Mouse (Mus musculus) forebrain, embryonic 14.5 days (tissue): Measurements from ENCODE around the gene Bnipl. TPM values are rescaled to one million over a fixed set of nuclear protein-coding genes. Genes with fewer than 3 reads are reported as not detected.
"Not testable (repeated sequence)": the region's sequence is repeated elsewhere in the genome, so short reads cannot be mapped to it uniquely, and the experiment has no call there.

Experiments used
- ATAC-seq: fragments of 200-750 bp; cut with Nextera tagmentation; 2 replicates; pipeline ENCODE4 v1.8.0; 2017; ENCODE audit warnings: mild to moderate bottlenecking, moderate library complexity
- DNase-seq: peaks from one replicate; pipeline ENCODE4 v3.0.0-alpha.2; 2015; ENCODE audit warnings: low spot score
- H3K27ac ChIP-seq: fragments of 300-500 bp; sonication (generic); 2 replicates; pipeline ENCODE4 v1.5.1; 2014; ENCODE audit warnings: low read depth, mild to moderate bottlenecking, control low read depth, low read length, moderate library complexity
- H3K27me3 ChIP-seq: fragments of 300-500 bp; sonication (generic); replicated peaks from 2 replicates; pipeline ENCODE4 v1.6.1; 2014; ENCODE audit warnings: low read length, control low read depth, mixed read lengths; ENCODE audit not compliant: control insufficient read depth, insufficient read depth
- H3K36me3 ChIP-seq: fragments of 300-500 bp; sonication (generic); 2 replicates; pipeline ENCODE4 v1.6.1; 2014; ENCODE audit warnings: low read length, control low read depth; ENCODE audit not compliant: control insufficient read depth, insufficient read depth
- H3K4me1 ChIP-seq: fragments of 300-500 bp; sonication (generic); 2 replicates; pipeline ENCODE4 v1.6.1; 2014; ENCODE audit warnings: antibody characterized with exemption, low read length, control low read depth; ENCODE audit not compliant: control insufficient read depth, insufficient read depth
- H3K4me2 ChIP-seq: fragments of 300-500 bp; sonication (generic); 2 replicates; pipeline ENCODE4 v1.6.1; 2014; ENCODE audit warnings: mild to moderate bottlenecking, control low read depth, low read length
- H3K4me3 ChIP-seq: fragments of 300-500 bp; sonication (generic); 2 replicates; pipeline ENCODE4 v1.5.1; 2014; ENCODE audit warnings: low read depth, low read length, control low read depth
- H3K9ac ChIP-seq: fragments of 300-500 bp; sonication (generic); 2 replicates; pipeline ENCODE4 v1.6.1; 2014; ENCODE audit warnings: mild to moderate bottlenecking, low read length, control low read depth, moderate library complexity
- H3K9me3 ChIP-seq: fragments of 300-500 bp; sonication (generic); replicated peaks from 2 replicates; pipeline ENCODE4 v1.6.1; 2016; ENCODE audit warnings: low read length, control low read depth, mixed read lengths; ENCODE audit not compliant: control insufficient read depth
- WGBS: fragments of 180-500 bp; shearing (Covaris S2); extraction: QIAGEN DNeasy Blood & Tissue Kit; methylation state at CpG from one replicate; pipeline ENCODE4 v1.1.7; 2014; 5-methylcytosine and 5-hydroxymethylcytosine counted together
- polyA plus RNA-seq: library from polyadenylated mRNA; unstranded; fragments of >200 nt; fragmentation: Nextera tagmentation; extraction: Ambion mirVana; gene quantifications from 2 replicates; pipeline ENCODE4 v1.2.1, GENCODE M21; 2014

Bnipl gene
- polyA plus RNA-seq, 1 experiment from 2014 or later = not detected

DNA sequence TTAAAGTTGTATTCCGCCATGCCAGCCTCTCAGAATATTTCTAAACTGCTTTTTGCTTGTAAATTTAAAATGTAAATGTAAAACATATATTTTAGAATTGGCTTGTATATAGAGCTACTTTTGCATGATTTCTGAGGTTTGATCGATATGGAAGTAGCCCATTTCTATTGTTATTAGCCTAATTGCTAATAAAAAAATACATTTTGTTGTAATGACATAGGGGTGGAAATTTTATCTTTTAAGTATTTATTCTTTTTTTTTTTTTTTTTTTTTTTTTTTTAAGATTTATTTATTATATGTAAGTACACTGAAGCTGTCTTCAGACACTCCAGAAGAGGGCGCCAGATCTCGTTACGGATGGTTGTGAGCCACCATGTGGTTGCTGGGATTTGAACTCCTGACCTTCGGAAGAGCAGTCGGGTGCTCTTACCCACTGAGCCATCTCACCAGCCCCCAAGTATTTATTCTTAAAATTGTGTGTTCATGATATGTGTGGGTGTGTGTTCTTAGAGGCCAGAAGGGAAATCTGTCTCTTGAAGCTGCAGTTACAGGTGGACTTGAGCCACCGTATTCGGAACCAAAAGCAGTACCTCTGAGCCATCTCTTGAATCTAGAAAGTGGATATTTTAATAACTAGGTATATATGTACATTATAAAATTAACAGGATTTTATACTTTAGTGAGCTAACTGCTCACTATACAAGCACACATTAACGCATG lies 37.9 kb downstream of the Bnipl start:
- WGBS = 86% methylated on average over 9 of the region's 10 CpGs
- not testable (repeated sequence) for DNase-seq

DNA sequence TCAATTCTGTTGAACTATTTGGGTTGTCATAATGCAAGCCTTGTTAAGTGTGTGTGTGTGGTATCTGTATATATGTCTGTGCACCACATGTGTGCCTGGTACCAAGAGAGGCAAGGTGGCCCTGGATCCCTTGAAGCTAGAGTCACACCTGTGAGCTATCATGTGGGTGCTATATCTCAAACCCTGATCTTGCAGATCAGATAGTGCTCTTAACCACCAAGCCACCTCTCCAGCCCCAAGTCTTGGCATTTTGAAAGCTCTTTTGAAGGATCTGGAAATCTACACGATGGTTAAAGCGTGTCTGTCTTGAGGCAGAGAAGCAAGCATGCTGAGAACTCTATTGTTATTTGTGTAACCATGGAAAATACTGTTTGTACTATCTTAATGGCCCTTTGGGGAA lies 40.4 kb downstream of the Bnipl start:
- ATAC-seq = no peak

More for the DNA sequence above, 37.9 kb downstream of the Bnipl start:
- H3K4me1 ChIP-seq, ATAC-seq, H3K9me3 ChIP-seq, H3K27ac ChIP-seq, H3K4me2 ChIP-seq, H3K4me3 ChIP-seq, H3K27me3 ChIP-seq, H3K9ac ChIP-seq: not testable (repeated sequence)
- H3K36me3 ChIP-seq = peaks cover 14% of the 10 kb centered on the region

DNA sequence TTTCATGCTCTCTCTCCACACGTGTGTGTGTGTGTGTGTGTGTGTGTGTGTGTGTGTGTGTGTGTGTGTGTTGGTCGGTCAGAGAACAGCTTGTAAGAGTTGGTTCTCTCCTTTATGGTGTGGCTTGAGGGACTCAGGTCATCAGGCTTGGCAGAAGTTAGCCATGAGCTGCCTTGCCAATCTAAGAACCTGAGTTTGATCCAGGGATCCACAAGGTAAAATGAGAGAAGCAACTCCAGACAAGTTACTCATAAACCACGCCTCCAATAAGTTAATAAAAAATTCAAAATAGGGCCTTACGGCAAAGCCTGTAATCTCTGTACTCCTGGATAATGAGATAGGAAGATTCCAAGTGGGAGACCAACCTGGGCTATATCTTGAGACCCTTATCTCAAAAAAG lies 42.7 kb downstream of the Bnipl start:
- DNase-seq = no peak
- Histone ChIP-seq H3K4me2 (no peak overlapping the region), H3K9me3 (no peaks in the 10 kb centered on the region), H3K4me3 (no peak overlapping the region), H3K27ac (no peak overlapping the region), H3K27me3 (no peaks in the 10 kb centered on the region), H3K4me1 (no peaks in the 10 kb centered on the region), H3K9ac (no peak overlapping the region), H3K36me3 (peaks cover 39% of the 10 kb centered on the region)
- no peak for ATAC-seq
- 89% methylated on average over 4 of the region's 4 CpGs for WGBS

More for the DNA sequence above, 40.4 kb downstream of the Bnipl start:
- Histone ChIP-seq H3K4me3 (no peak overlapping the region), H3K9ac (no peak overlapping the region), H3K36me3 (peaks cover 25% of the 10 kb centered on the region), H3K4me2 (no peak overlapping the region), H3K27me3 (no peaks in the 10 kb centered on the region), H3K27ac (no peak overlapping the region), H3K9me3 (no peaks in the 10 kb centered on the region), H3K4me1 (no peaks in the 10 kb centered on the region)
- 81% methylated on average over 2 of the region's 2 CpGs for WGBS
- no peak for DNase-seq

DNA sequence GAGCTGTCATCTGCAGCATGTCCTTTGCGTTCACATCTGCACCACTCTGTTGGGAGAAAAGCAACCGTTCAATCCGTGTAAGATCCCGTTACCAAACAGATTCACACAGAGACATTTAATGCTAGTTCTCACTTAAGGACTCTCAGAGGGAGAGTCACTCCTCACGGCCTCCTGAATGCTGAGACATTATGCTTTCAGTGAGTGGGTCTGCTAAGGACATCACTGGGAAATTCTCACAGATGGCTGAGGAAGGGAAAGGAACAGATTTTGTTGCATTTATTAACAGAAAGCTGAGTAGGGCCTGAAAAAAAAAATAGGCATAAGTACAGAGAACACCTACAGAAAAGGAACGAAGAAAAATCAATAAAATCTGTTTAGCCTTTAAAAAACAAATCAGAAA lies 47.1 kb downstream of the Bnipl start:
- DNase-seq (no peak), ATAC-seq (no peak)
- Histone ChIP-seq H3K4me2 (no peak overlapping the region), H3K36me3 (peaks cover 74% of the 10 kb centered on the region), H3K27me3 (no peaks in the 10 kb centered on the region), H3K4me1 (no peaks in the 10 kb centered on the region), H3K27ac (no peak overlapping the region), H3K9ac (no peak overlapping the region), H3K9me3 (no peaks in the 10 kb centered on the region), H3K4me3 (no peak overlapping the region)
- 91% methylated on average over 6 of the region's 6 CpGs for WGBS

DNA sequence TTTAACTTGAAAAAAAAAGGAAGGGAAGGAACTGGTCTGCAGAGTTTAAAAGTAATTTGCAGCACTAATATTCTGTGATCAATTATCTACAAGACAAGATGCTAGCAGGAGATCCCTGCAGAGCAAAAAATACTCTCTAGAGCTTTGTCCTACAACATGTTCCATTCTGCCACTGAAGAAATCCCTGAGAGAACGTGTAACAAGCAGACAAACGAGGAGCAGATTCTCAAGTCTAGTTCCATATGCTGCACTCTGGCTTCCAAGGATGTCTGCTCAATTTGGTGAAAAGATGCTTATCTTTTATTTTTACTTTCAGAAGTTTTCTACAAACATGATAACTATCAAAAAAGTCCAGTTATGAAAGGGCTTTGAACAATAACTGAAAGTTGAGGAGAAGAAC lies 50.4 kb downstream of the Bnipl start:
- no peaks in the 10 kb centered on the region for H3K9me3 ChIP-seq
- no peak overlapping the region for H3K9ac ChIP-seq
- no peak for DNase-seq
- no peaks in the 10 kb centered on the region for H3K27me3 ChIP-seq
- no peak overlapping the region for H3K4me2 ChIP-seq
- H3K36me3 ChIP-seq = peaks cover 82% of the 10 kb centered on the region
- no peak overlapping the region for H3K4me3 ChIP-seq
- H3K27ac ChIP-seq = no peak overlapping the region
- WGBS = 63% methylated on average over 2 of the region's 2 CpGs
- ATAC-seq = no peak
- no peaks in the 10 kb centered on the region for H3K4me1 ChIP-seq

DNA sequence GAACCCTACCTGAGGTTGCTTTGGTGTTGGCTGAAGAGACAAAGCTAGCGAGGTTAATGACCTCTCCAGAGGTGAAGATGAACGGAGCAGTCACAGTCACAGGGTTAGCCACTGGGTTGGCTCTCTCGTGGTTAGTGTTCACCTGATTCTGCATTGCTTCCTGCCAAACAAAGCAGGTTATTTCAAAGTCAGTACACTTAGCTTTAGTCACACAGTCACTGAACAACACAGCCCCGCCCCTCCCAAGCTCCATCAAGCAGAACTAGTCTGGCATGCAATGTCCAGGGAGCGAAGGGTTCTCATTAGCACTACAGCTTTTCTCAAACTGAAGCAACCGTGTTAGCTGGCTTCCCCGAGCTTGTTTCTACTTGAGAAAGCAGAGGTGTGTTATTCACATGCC lies 50.9 kb downstream of the Bnipl start:
- Histone ChIP-seq H3K4me1 (no peaks in the 10 kb centered on the region), H3K9me3 (no peaks in the 10 kb centered on the region), H3K9ac (no peak overlapping the region), H3K27ac (no peak overlapping the region), H3K27me3 (no peaks in the 10 kb centered on the region), H3K4me3 (no peak overlapping the region), H3K4me2 (no peak overlapping the region), H3K36me3 (peaks cover 84% of the 10 kb centered on the region)
- 75% methylated on average over 7 of the region's 7 CpGs for WGBS
- DNase-seq = no peak
- no peak for ATAC-seq

DNA sequence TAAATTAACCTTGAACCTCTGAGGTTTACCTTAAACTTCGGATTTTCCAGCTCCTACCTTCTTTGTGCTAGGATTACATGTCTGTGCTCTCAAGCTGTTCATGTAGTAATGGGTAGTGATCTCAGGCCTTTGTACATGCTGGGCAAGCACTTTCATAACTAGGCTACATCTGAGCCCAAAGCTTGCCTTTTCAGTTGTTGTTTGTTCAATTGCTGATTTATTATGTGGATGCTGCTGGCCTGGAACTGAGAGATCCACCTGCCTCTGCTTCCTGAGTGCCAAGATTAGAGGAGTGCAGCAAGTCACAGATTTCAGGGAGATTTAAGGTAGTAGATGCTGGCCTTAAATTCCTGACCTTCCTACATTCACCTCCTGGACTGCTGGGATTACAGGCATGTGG lies 51.9 kb downstream of the Bnipl start:
- H3K27me3 ChIP-seq = no peaks in the 10 kb centered on the region
- H3K4me2 ChIP-seq = no peak overlapping the region
- H3K27ac ChIP-seq = no peak overlapping the region
- H3K4me3 ChIP-seq = no peak overlapping the region
- no peak for DNase-seq
- no peak overlapping the region for H3K9ac ChIP-seq
- no peaks in the 10 kb centered on the region for H3K4me1 ChIP-seq
- WGBS = 87% methylated on average over 1 of the region's 1 CpGs
- no peak for ATAC-seq
- H3K9me3 ChIP-seq = no peaks in the 10 kb centered on the region
- peaks cover 85% of the 10 kb centered on the region for H3K36me3 ChIP-seq

DNA sequence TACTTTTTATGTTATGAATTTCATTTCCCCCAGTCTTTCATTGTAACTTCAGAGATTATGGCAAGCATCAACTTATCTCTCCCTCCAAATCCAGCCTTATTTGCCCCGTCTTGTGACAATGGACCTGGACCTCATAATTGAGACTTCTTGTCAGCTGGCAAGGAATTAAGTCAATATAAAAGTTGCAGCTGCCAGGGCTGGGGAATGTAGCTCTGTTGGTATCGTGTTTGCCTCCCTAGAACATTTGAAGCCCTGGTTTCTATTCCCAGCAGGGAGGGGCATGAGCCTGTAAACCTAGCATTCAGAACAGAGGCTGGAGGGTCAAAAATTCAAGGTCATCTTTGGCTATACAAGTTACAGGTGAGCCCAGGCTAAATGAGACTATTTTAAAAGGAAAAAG lies 55.2 kb downstream of the Bnipl start:
- peaks cover 62% of the 10 kb centered on the region for H3K36me3 ChIP-seq
- WGBS = 85% methylated on average over 2 of the region's 2 CpGs
- no peaks in the 10 kb centered on the region for H3K9me3 ChIP-seq
- no peaks in the 10 kb centered on the region for H3K4me1 ChIP-seq
- no peak for ATAC-seq
- H3K9ac ChIP-seq = no peak overlapping the region
- H3K27ac ChIP-seq = no peak overlapping the region
- no peak overlapping the region for H3K4me2 ChIP-seq
- no peak for DNase-seq
- no peak overlapping the region for H3K4me3 ChIP-seq
- no peaks in the 10 kb centered on the region for H3K27me3 ChIP-seq

DNA sequence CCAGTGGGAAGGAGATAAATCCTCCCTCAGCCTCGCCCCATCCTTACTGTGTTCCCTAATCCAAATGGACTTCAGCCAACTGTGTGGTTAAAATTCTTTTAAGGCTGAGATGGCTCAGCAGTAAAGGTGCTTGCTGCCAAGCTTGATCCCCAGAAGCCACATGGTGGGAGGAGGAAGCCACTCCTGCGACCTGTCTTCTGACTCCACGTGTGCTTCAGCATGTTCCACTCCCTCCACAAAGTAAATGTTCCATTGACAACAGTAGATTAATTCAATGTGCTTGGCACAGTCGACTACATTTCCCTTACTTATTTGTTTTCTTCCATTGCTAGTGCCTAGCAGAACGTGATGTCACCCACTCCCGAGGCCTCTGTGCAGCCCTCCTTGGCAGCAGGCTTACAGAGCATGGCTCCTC lies 56.3 kb downstream of the Bnipl start:
- H3K27me3 ChIP-seq = no peaks in the 10 kb centered on the region
- DNase-seq = no peak
- H3K9me3 ChIP-seq = no peaks in the 10 kb centered on the region
- H3K27ac ChIP-seq = no peak overlapping the region
- peaks cover 62% of the 10 kb centered on the region for H3K36me3 ChIP-seq
- no peak for ATAC-seq
- no peak overlapping the region for H3K4me3 ChIP-seq
- H3K4me1 ChIP-seq = no peaks in the 10 kb centered on the region
- no peak overlapping the region for H3K4me2 ChIP-seq
- no peak overlapping the region for H3K9ac ChIP-seq
- WGBS = 76% methylated on average over 6 of the region's 6 CpGs
